Mouse (Mus musculus) stomach, postnatal 0 days (tissue): ENCODE data around the gene Trak1.
"Not testable (repeated sequence)": the region's sequence is repeated elsewhere in the genome, so short reads cannot be mapped to it uniquely, and the experiment has no call there.

Experiments
- CTCF ChIP-seq: IDR thresholded peaks from 2 replicates; pipeline ENCODE4 v1.5.1; 2016; ENCODE audit warnings: antibody characterized with exemption, low read depth, mild to moderate bottlenecking, moderate library complexity
- EP300 ChIP-seq: optimal IDR thresholded peaks from 2 replicates; pipeline ENCODE3; 2016; ENCODE audit warnings: antibody characterized with exemption

DNA sequence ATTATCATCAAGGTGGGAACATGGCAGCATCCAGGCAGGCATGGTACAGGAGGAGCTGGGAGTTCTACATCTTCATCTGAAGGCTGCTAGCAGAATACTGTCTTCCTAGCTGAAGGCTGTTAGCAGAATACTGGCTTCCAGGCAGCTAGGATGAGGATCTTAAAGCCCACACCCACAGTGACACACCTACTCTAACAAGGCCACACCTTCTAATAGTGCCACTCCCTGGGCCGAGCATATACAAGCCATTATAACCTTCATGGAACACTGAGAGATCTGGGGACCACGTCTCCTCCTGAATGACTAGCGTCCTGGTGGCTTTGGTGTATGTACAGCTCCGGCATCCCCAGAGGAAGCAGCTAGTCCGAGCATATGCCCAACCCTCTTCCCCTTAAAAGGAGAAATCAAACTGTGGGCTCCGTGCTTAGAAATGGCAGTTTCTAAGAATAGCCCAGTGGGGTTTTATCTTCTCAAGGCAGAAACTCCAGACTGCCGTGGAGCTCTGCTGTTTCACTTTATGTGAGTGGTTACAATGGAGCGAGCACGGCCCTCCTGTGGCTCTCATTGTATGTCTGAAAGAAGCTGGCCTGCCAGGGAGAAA lies 155.1 kb downstream of the Trak1 start:
- TF ChIP-seq CTCF, EP300: not testable (repeated sequence)
